Mouse (Mus musculus) hindbrain, postnatal 0 days (tissue): ENCODE results near the gene Tbc1d2b. TPM values are rescaled to one million over a fixed set of nuclear protein-coding genes. Genes with fewer than 3 reads are reported as not detected.

Source experiments
- ATAC-seq: fragments of 200-750 bp; cut with Nextera tagmentation; 2 replicates; pipeline ENCODE4 v1.8.0; 2017; ENCODE audit warnings: mild to moderate bottlenecking, moderate TSS enrichment, moderate library complexity
- DNase-seq: peaks from one replicate; pipeline ENCODE4 v3.0.0-alpha.2; 2015; ENCODE audit warnings: low spot score
- H3K27ac ChIP-seq: fragments of 300-500 bp; sonication (generic); 2 replicates; pipeline ENCODE4 v1.5.1; 2014; ENCODE audit warnings: mild to moderate bottlenecking
- H3K27me3 ChIP-seq: fragments of 300-500 bp; sonication (generic); 2 replicates; pipeline ENCODE4 v1.6.1; 2014; ENCODE audit warnings: low read length, mixed read lengths; ENCODE audit not compliant: insufficient read depth
- H3K36me3 ChIP-seq: fragments of 300-500 bp; sonication (generic); 2 replicates; pipeline ENCODE4 v1.6.1; 2014; ENCODE audit warnings: low read length, mixed read lengths; ENCODE audit not compliant: insufficient read depth
- H3K4me1 ChIP-seq: fragments of 300-500 bp; sonication (generic); 2 replicates; pipeline ENCODE4 v1.6.1; 2014; ENCODE audit warnings: antibody characterized with exemption, low read length, mixed read lengths; ENCODE audit not compliant: insufficient read depth
- H3K4me2 ChIP-seq: fragments of 300-500 bp; sonication (generic); 2 replicates; pipeline ENCODE4 v1.6.1; 2014; ENCODE audit warnings: low read depth, mild to moderate bottlenecking, low read length, moderate library complexity, mixed read lengths
- H3K4me3 ChIP-seq: fragments of 300-500 bp; sonication (generic); 2 replicates; pipeline ENCODE4 v1.5.1; 2014; ENCODE audit warnings: low read length
- H3K9ac ChIP-seq: fragments of 300-500 bp; sonication (generic); replicated peaks from 2 replicates; pipeline ENCODE4 v1.6.1; 2014; ENCODE audit warnings: mild to moderate bottlenecking, low read length, moderate library complexity, mixed read lengths
- H3K9me3 ChIP-seq: fragments of 300-500 bp; sonication (generic); 2 replicates; pipeline ENCODE4 v1.6.1; 2016; ENCODE audit warnings: low read length, mixed read lengths
- CTCF ChIP-seq: IDR thresholded peaks from 2 replicates; pipeline ENCODE4 v1.5.1; 2016; ENCODE audit warnings: antibody characterized with exemption, control low read depth, low read depth
- WGBS: fragments of 180-500 bp; shearing (Covaris S2); extraction: QIAGEN DNeasy Blood & Tissue Kit; methylation state at CpG from one replicate; pipeline ENCODE4 v1.1.7; 2014; 5-methylcytosine and 5-hydroxymethylcytosine counted together
- polyA plus RNA-seq: library from polyadenylated mRNA; unstranded; fragments of >200 nt; fragmentation: Nextera tagmentation; extraction: Ambion mirVana; gene quantifications from 2 replicates; pipeline ENCODE4 v1.2.1, GENCODE M21; 2015
- total RNA-seq: library from RNA; depleted of rRNA; stranded (reverse); fragments of >200 nt; gene quantifications from 2 replicates; pipeline ENCODE4 v1.2.3, GENCODE M21; 2014

Gene Tbc1d2b
- total and polyA plus RNA-seq, 2 experiments from 2014 or later, result 4.1 to 17.7 TPM

DNA sequence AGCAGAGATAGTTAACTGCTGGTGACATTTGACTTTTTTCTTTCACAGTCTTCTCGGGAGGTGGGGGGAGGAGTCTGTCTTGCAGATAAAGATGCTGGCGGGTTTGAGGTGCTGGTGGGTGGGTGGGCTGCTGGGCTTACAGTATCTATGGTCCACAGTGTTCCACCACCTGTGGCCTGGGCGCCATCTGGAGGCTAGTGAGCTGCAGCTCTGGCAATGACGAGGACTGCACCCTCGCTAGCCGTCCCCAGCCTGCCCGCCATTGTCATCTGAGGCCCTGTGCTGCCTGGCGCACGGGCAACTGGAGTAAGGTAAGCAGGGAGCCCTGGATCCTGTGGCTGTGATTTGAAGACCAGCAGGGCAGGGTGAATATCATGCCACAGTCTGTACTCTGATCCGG lies 75.6 kb downstream of the Tbc1d2b start:
- no peak for TF ChIP-seq CTCF
- H3K9ac ChIP-seq, result no peak overlapping the region
- no peaks in the 10 kb centered on the region for H3K9me3 ChIP-seq
- no peaks in the 10 kb centered on the region for H3K36me3 ChIP-seq
- 80% methylated on average over 10 of the region's 10 CpGs for WGBS
- no peak overlapping the region for H3K27ac ChIP-seq
- no peaks in the 10 kb centered on the region for H3K27me3 ChIP-seq
- no peak for ATAC-seq
- no peak overlapping the region for H3K4me2 ChIP-seq
- H3K4me1 ChIP-seq, result no peaks in the 10 kb centered on the region
- no peak for DNase-seq
- no peak overlapping the region for H3K4me3 ChIP-seq

DNA sequence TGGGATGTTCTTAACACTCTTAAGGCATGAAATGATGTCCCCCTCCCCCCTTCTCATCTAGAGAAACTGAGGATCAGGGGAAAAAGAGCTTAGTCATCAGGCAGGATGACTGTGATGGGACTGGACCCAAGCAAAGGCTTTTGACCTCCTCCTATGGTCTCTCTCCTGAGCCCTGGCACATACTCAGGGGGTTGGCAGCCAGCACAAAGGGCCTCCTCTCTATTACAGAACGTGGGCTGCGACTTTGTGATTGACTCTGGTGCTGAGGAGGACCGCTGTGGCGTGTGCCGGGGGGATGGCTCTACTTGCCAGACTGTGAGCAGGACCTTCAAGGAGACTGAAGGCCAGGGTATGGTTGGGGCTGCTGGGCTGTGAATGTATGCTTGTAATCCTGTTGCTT lies 81.2 kb downstream of the Tbc1d2b start:
- no peak for ATAC-seq
- Histone ChIP-seq H3K36me3 (no peaks in the 10 kb centered on the region), H3K27me3 (no peaks in the 10 kb centered on the region), H3K9me3 (no peaks in the 10 kb centered on the region), H3K4me3 (no peak overlapping the region), H3K9ac (no peak overlapping the region), H3K27ac (no peak overlapping the region), H3K4me2 (no peak overlapping the region), H3K4me1 (0 out of 2 replicates have a peak, but pooled peaks cover 5% of the 10 kb centered on the region)
- WGBS, result 47% methylated on average over 5 of the region's 5 CpGs
- no peak for TF ChIP-seq CTCF
- DNase-seq, result peak; percentile 27

DNA sequence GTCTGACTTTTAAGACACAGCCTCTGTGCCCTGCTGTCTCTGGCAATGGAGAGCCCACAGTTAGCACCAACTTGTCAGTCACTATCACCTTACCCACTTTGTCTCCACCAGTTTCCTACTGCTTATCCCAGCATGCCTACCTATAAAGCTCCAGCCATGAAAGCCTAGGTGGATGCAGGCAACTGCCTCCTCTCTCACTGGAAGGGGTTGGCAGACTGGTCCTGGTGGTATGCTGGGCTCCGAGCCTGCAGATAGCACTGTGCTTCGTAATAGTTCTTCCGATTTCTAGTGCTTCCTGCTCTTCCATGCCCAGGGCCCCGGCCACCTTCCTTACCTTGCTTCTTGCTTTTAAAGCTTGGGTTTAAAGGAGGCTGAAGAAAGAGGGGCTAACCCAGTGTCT lies 81.7 kb downstream of the Tbc1d2b start:
- ATAC-seq (no peak), DNase-seq (no peak)
- 76% methylated on average over 4 of the region's 4 CpGs for WGBS
- Histone ChIP-seq H3K9me3 (no peaks in the 10 kb centered on the region), H3K36me3 (no peaks in the 10 kb centered on the region), H3K27me3 (no peaks in the 10 kb centered on the region), H3K9ac (no peak overlapping the region), H3K4me2 (no peak overlapping the region), H3K4me1 (0 out of 2 replicates have a peak, but pooled peaks cover 5% of the 10 kb centered on the region), H3K27ac (no peak overlapping the region), H3K4me3 (no peak overlapping the region)
- TF ChIP-seq CTCF, result no peak

DNA sequence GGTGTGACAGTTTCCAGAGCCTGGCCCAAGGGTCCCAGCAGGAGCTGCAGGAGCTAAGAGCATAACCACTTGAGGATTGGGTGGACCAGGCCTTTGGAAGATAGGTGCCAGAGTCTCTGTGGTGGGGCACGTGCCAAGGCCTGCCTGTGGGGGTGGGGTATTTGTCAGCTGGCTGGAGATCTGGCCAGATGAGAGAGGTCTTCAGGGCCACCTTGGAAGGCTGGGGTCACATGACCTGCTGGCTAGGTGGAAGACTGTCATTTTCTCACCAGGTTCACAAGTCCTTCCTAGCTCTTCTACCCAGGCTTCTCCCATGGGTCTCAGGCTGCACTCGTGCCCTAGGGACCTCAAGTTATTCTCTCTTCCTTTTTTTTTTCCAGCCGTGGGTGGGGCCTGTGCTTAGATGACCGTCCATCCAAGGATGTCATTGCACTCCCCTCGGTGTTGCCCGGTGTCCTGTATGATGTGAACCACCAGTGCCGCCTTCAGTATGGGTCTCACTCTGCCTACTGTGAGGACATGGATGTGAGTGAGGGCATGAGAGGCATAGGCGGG lies 85.2 kb downstream of the Tbc1d2b start:
- DNase-seq (no peak), ATAC-seq (no peak)
- Histone ChIP-seq H3K4me2 (no peak overlapping the region), H3K9ac (no peak overlapping the region), H3K27ac (no peak overlapping the region), H3K4me1 (0 out of 2 replicates have a peak, but pooled peaks cover 5% of the 10 kb centered on the region), H3K27me3 (no peaks in the 10 kb centered on the region), H3K36me3 (no peaks in the 10 kb centered on the region), H3K4me3 (no peak overlapping the region), H3K9me3 (no peaks in the 10 kb centered on the region)
- 87% methylated on average over 8 of the region's 8 CpGs for WGBS
- no peak for TF ChIP-seq CTCF

DNA sequence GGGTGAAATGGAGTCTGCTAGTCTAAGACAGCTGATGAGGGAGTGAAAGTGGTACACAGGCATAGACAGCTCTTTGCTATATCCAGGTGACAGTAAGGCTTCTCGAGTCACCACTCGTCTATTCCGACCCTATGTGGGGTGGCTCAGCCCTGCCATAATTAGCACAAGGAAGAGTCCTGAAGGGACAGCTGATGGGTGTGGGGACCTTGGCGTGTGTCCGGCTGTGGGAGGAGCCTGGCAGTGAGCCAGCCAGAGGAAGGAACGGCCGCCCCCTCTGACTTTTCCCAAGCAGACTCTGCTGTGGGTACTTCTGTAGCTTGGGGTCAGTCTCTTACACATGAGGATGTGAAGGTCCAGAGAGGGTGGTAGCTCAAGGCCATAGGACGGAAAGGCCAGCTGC lies 86.5 kb downstream of the Tbc1d2b start:
- ATAC-seq (no peak), DNase-seq (peak; percentile 40)
- Histone ChIP-seq H3K4me1 (0 out of 2 replicates have a peak, but pooled peaks cover 5% of the 10 kb centered on the region), H3K27me3 (no peaks in the 10 kb centered on the region), H3K4me2 (no peak overlapping the region), H3K9ac (no peak overlapping the region), H3K36me3 (no peaks in the 10 kb centered on the region; the same call in 1 of the 2 replicates), H3K27ac (no peak overlapping the region), H3K9me3 (no peaks in the 10 kb centered on the region), H3K4me3 (no peak overlapping the region)
- no peak for TF ChIP-seq CTCF
- 42% methylated on average over 8 of the region's 8 CpGs for WGBS

DNA sequence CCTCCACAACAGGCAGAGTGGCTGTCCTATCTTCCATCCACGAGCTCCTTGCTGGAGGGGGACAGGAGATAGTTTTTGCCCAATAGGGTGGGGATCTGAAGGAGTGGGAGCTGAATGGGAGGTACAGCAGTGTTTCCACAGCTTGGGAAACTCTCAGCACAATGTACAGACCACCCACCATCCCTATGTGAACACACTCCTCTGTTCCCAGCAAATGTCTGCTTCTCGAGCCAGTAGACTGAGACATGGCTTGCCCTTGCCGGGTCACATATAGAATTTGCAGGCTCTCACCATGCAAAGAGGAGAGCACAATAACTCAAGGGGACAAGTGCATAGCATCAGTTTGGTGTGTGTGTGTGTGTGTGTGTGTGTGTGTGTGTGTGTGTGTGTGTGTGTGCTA lies 87.1 kb downstream of the Tbc1d2b start:
- Histone ChIP-seq H3K27ac (no peak overlapping the region), H3K27me3 (no peaks in the 10 kb centered on the region), H3K4me1 (0 out of 2 replicates have a peak, but pooled peaks cover 4% of the 10 kb centered on the region), H3K9ac (no peak overlapping the region), H3K9me3 (no peaks in the 10 kb centered on the region), H3K4me3 (no peak overlapping the region), H3K4me2 (no peak overlapping the region), H3K36me3 (no peaks in the 10 kb centered on the region; the same call in 1 of the 2 replicates)
- 62% methylated on average over 3 of the region's 3 CpGs for WGBS
- ATAC-seq, result no peak
- DNase-seq, result no peak
- no peak for TF ChIP-seq CTCF

DNA sequence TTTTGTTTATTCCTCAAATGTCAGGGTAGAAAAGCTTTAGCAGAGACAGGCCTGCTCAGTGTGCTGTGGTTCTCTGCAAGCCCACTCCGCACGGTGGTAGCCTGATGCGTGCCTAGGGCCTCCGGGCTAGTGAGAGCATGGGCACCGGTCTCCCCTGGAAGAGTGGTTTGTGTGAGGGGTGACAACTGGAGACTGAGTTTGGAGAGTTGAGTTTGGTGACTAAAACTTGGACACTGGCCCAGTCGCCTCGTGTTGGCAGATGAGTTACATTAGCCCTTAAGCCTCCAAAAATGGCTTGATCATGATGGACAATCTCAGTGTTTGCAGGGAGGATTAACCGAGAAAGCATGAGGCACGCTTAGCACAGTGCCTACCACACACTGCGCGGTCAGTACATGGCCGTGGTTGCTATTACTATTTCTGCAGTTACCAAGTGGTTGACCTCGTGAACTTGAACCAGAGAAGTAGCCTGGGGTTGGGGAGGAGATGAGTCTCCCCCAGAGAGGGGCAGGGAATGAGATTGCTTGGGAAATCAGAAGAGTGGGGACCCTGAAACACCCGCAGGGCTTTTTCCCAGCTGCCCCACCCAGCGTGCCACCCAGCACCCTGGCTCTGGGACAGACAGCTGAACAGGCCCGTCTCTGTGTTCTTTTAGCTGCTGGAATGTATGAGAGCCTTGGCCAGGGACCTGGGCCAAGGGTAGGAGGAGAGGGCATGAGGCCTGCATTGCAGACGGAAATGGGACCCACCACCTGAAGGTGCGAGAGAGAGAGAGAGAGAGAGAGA lies 87.8 kb downstream of the Tbc1d2b start:
- Histone ChIP-seq H3K4me3 (no peak overlapping the region), H3K9ac (no peak overlapping the region), H3K27ac (no peak overlapping the region), H3K4me1 (no peaks in the 10 kb centered on the region), H3K36me3 (no peaks in the 10 kb centered on the region; the same call in 1 of the 2 replicates), H3K4me2 (no peak overlapping the region), H3K27me3 (no peaks in the 10 kb centered on the region), H3K9me3 (no peaks in the 10 kb centered on the region)
- no peak for TF ChIP-seq CTCF
- 72% methylated on average over 18 of the region's 18 CpGs for WGBS
- DNase-seq (peak; percentile 39), ATAC-seq (peak; percentile 45; the same call in 1 of the 2 replicates)
